In genomic region chr11:50376156-50376790, GRCm38 (mm10) we compare ENCODE assay signal across 9 mouse cellular contexts. TPM values are rescaled to one million over a fixed set of nuclear protein-coding genes. Genes with fewer than 3 reads are reported as not detected.
DNase-seq lines count a peak whose midpoint lies in the region; ATAC-seq and TF ChIP-seq lines count a peak whose summit lies in the region.
"Had no signal": no experiment of that assay in that cellular context is flagged by ENCODE, and none has a peak within 500 bp of the region (broad histone marks: within the 10 kb centered on the region; RNA-seq: fewer than 3 reads in every experiment).

No protein-coding gene starts in this region.

- DNase-seq in heart, postnatal 36 days, result no peak
- DNase-seq in hindbrain, postnatal 0 days (ENCODE audit: low spot score), result no peak
- DNase-seq in neural tube, embryonic 10.5 days (ENCODE audit: extremely low spot score, low spot score), result peak; percentile 32
- DNase-seq in gastrocnemius, postnatal 36 days, result no peak
- no peak for DNase-seq in ovary, adult 18-20 months (ENCODE audit: low spot score)
- DNase-seq in adrenal gland, postnatal 36 days, result no peak

- no peak for ATAC-seq in heart, embryonic 15.5 days (replicated peaks; ENCODE audit: insufficient number of reproducible peaks, insufficient read depth, low FRiP score, low read depth)
- ATAC-seq in hindbrain, postnatal 0 days, result no peak

- no peak for TF ChIP-seq POLR2A in bone marrow macrophage, adult 2 months (IDR thresholded peaks at IDR 0.05; ENCODE audit: borderline replicate concordance, low read depth, low read length)

- no peaks in the 10 kb centered on the region for H3K27me3 ChIP-seq in heart, embryonic 15.5 days
- H3K27me3 ChIP-seq in hindbrain, postnatal 0 days (ENCODE audit: insufficient read depth, low read length), result no peaks in the 10 kb centered on the region

- H3K4me1 ChIP-seq in heart, embryonic 15.5 days (replicated peaks), result peaks cover 25% of the 10 kb centered on the region
- H3K4me1 ChIP-seq in bone marrow macrophage, adult 2 months (ENCODE audit: control insufficient read depth, insufficient read depth, low read length), result peaks cover 14% of the 10 kb centered on the region
- peaks cover 11% of the 10 kb centered on the region for H3K4me1 ChIP-seq in hindbrain, postnatal 0 days (ENCODE audit: insufficient read depth, low read length)

- TF ChIP-seq CTCF in bone marrow macrophage, adult 2 months (IDR thresholded peaks at IDR 0.05; ENCODE audit: low read depth, low read length), result no peak
- TF ChIP-seq CTCF in hindbrain, postnatal 0 days (IDR thresholded peaks at IDR 0.05; ENCODE audit: low read depth), result no peak

- peaks cover 11% of the 10 kb centered on the region for H3K36me3 ChIP-seq in heart, embryonic 15.5 days
- H3K36me3 ChIP-seq in hindbrain, postnatal 0 days (ENCODE audit: insufficient read depth, low read length), result peaks cover 5% of the 10 kb centered on the region; the same call in 1 of the 2 replicates

- H3K9me3 ChIP-seq in heart, embryonic 15.5 days (replicated peaks), result no peaks in the 10 kb centered on the region
- no peaks in the 10 kb centered on the region for H3K9me3 ChIP-seq in hindbrain, postnatal 0 days (ENCODE audit: low read length)

- 29% methylated on average over 10 of the region's 10 CpGs for WGBS in heart, embryonic 15.5 days
- 23% methylated on average over 10 of the region's 10 CpGs for WGBS in hindbrain, postnatal 0 days

- peak overlapping the region; percentile 100 for H3K27ac ChIP-seq in heart, embryonic 15.5 days
- H3K27ac ChIP-seq in bone marrow macrophage, adult 2 months (ENCODE audit: insufficient read depth, low read depth, low read length), result peak overlapping the region; percentile 92
- H3K27ac ChIP-seq in hindbrain, postnatal 0 days, result peak overlapping the region; percentile 99

- peak overlapping the region; percentile 99 for H3K4me3 ChIP-seq in heart, embryonic 15.5 days
- H3K4me3 ChIP-seq in bone marrow macrophage, adult 2 months (ENCODE audit: insufficient read depth, low read length), result peak overlapping the region; percentile 83
- H3K4me3 ChIP-seq in hindbrain, postnatal 0 days (ENCODE audit: low read length), result peak overlapping the region; percentile 80

- peak overlapping the region; percentile 96 for H3K9ac ChIP-seq in heart, embryonic 15.5 days
- H3K9ac ChIP-seq in hindbrain, postnatal 0 days (replicated peaks; ENCODE audit: low read length), result peak overlapping the region; percentile 91

- intact Hi-C loops in heart, postnatal 36 days (cut with DNase I), result loop anchor here (5.0 kb wide), 1 partner anchor 84 kb away; the partner anchor contains the start of gene Maml1
- intact Hi-C loops in gastrocnemius, postnatal 36 days (cut with DNase I), result no loop called here

- peak overlapping the region; percentile 97 for H3K4me2 ChIP-seq in heart, embryonic 15.5 days
- H3K4me2 ChIP-seq in hindbrain, postnatal 0 days (ENCODE audit: low read depth, low read length), result peak overlapping the region; percentile 99

RNA-seq across cellular contexts. Expression of gene Hnrnph1, which starts 0.5 kb away (rescaled TPM):
- polyA plus RNA-seq in heart, embryonic 15.5 days (2015; fragmentation: Nextera tagmentation; extraction: Ambion mirVana), result 190 and 235 TPM in 2 replicates
- 100 to 1,000 TPM in 1 of 2 experiments, 10 to 100 TPM in 1; 97.8 to 106 TPM for total RNA-seq in heart, postnatal 36 days (2021)
- polyA plus RNA-seq in bone marrow macrophage, adult 2 months (2012; ENCODE audit: insufficient read depth, insufficient read length, missing spikeins), result 293 and 335 TPM in 2 replicates
- 171 and 176 TPM in 2 replicates for total RNA-seq in hindbrain, postnatal 0 days (2014; rRNA removed)
- 244 and 249 TPM in 2 replicates for polyA plus RNA-seq in hindbrain, postnatal 0 days (2015; fragmentation: Nextera tagmentation; extraction: Ambion mirVana)
- total RNA-seq in gastrocnemius, postnatal 36 days (2021), result 10 to 100 TPM; 73.4 to 85.8 TPM
- 100 to 1,000 TPM; 212 to 305 TPM for total RNA-seq in adrenal gland, postnatal 36 days (2021)

RNA-seq across cellular contexts. Expression of gene Cby3, which starts 22.0 kb away (rescaled TPM):
- 0.20 and 0.30 TPM in 2 replicates for polyA plus RNA-seq in heart, embryonic 15.5 days (2015; fragmentation: Nextera tagmentation; extraction: Ambion mirVana)
- not detected for total RNA-seq in heart, postnatal 36 days (2021)
- polyA plus RNA-seq in bone marrow macrophage, adult 2 months (2012; ENCODE audit: insufficient read depth, insufficient read length, missing spikeins), result not detected in 2 replicates
- 0.47 TPM in 1 of 2 replicates, not detected in the other for total RNA-seq in hindbrain, postnatal 0 days (2014; rRNA removed)
- polyA plus RNA-seq in hindbrain, postnatal 0 days (2015; fragmentation: Nextera tagmentation; extraction: Ambion mirVana), result 1.2 and 1.5 TPM in 2 replicates
- not detected for total RNA-seq in gastrocnemius, postnatal 36 days (2021)
- not detected for total RNA-seq in adrenal gland, postnatal 36 days (2021)
- total RNA-seq: neutrophil, adult 5-6 weeks had no signal

RNA-seq across cellular contexts. Expression of gene Canx, which starts 50.8 kb away (rescaled TPM):
- 247 and 251 TPM in 2 replicates for polyA plus RNA-seq in heart, embryonic 15.5 days (2015; fragmentation: Nextera tagmentation; extraction: Ambion mirVana)
- 100 to 1,000 TPM; 301 to 316 TPM for total RNA-seq in heart, postnatal 36 days (2021)
- 357 and 396 TPM in 2 replicates for polyA plus RNA-seq in bone marrow macrophage, adult 2 months (2012; ENCODE audit: insufficient read depth, insufficient read length, missing spikeins)
- 174 and 197 TPM in 2 replicates for total RNA-seq in hindbrain, postnatal 0 days (2014; rRNA removed)
- polyA plus RNA-seq in hindbrain, postnatal 0 days (2015; fragmentation: Nextera tagmentation; extraction: Ambion mirVana), result 254 and 259 TPM in 2 replicates
- 100 to 1,000 TPM in 1 of 2 experiments, 10 to 100 TPM in 1; 76.4 to 103 TPM for total RNA-seq in gastrocnemius, postnatal 36 days (2021)
- 100 to 1,000 TPM; 473 to 490 TPM for total RNA-seq in adrenal gland, postnatal 36 days (2021)

RNA-seq across cellular contexts. Expression of gene Rufy1, which starts 54.7 kb away (rescaled TPM):
- polyA plus RNA-seq in heart, embryonic 15.5 days (2015; fragmentation: Nextera tagmentation; extraction: Ambion mirVana), result 25.6 and 28.9 TPM in 2 replicates
- total RNA-seq in heart, postnatal 36 days (2021), result 10 to 100 TPM; 29.8 to 29.9 TPM
- 38.7 and 42.3 TPM in 2 replicates for polyA plus RNA-seq in bone marrow macrophage, adult 2 months (2012; ENCODE audit: insufficient read depth, insufficient read length, missing spikeins)
- total RNA-seq in hindbrain, postnatal 0 days (2014; rRNA removed), result 12.3 and 15.1 TPM in 2 replicates
- polyA plus RNA-seq in hindbrain, postnatal 0 days (2015; fragmentation: Nextera tagmentation; extraction: Ambion mirVana), result 17.6 and 19.8 TPM in 2 replicates
- total RNA-seq in gastrocnemius, postnatal 36 days (2021), result 10 to 100 TPM; 19.5 to 21.6 TPM
- total RNA-seq in adrenal gland, postnatal 36 days (2021), result 10 to 100 TPM; 38.2 to 39.8 TPM
